Mouse (Mus musculus): ENCODE results near the gene Calm3.

GRCm38 (mm10) chr7:16947959-16948361, 24.0 kb upstream of the Calm3 start:
- TF ChIP-seq CTCF (IDR thresholded peaks at IDR 0.05; ENCODE audit: low read depth) (no peak), EP300 (IDR thresholded peaks at IDR 0.05; ENCODE audit: low read depth) (no peak)

Measured in heart, postnatal 0 days (tissue).